Mouse (Mus musculus) spleen, adult 12 weeks (tissue): ENCODE measurements around the gene Slc4a7.
"Not testable (repeated sequence)": the region's sequence is repeated elsewhere in the genome, so short reads cannot be mapped to it uniquely, and the experiment has no call there.

Experiments
- DNase-seq: peaks from one replicate; pipeline ENCODE4 v3.0.0; 2022; ENCODE audit warnings: low spot score

The Slc4a7 gene

DNA sequence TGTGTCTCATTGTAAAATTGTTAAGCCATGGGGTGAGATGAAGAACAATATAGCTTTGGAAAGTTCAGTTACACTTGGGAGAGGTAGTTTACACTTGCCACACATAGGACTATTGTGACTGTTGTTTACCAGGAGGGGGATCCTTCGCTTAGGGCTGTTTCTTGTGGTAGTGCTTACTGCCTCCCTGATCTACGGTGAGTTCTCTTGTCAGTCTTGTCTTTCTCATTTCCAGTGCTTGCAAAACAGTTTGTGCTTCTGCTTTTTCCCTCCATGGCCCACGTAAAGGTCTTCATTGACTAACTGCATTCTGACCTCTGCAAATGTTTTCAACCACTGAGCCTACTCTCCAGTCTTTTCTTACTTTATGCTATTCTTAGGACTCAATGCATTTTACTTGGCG lies 98.3 kb downstream of the Slc4a7 start:
- DNase-seq = no peak

DNA sequence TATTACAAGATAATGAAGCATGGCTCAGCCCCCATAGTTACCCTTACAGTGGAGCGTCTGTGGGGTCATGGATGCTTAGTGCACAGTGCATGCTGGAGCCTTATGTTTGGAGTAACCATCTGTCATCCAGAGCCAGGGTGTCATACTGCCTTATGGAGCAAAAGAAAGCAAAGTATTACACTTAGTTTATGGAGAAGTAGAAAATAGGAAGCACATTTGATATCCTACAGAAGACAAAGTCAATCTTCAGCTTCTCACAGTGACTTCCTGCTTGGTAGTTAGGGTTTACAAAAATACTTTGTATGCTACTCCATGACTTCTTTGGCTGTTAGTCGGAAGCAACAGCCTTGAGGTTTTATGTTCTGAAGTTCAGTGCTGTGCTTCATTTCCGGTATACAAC lies 98.7 kb downstream of the Slc4a7 start:
- DNase-seq = no peak

DNA sequence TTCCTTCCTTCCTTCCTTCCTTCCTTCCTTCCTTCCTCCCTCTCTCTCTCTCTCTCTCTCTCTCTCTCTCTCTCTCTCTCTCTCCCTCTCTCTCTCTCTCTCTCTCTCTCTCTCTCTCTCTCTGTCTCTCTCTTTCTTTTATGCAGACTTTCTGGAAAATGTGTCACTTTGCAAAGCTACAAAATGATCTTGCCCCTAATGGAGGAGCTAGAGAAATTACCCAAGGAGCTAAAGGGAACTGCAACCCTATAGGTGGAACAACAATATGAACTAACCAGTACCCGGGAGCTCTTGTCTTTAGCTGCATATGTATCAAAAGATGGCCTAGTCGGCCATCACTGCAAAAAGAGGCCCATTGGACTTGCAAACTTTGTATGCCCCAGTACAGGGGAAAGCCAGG lies 101.0 kb downstream of the Slc4a7 start, which contains the start of gene Nek10:
Gene Nek10 (plus strand): TSS at position 301 of the 400 bp plus-strand sequence.
- not testable (repeated sequence) for DNase-seq

DNA sequence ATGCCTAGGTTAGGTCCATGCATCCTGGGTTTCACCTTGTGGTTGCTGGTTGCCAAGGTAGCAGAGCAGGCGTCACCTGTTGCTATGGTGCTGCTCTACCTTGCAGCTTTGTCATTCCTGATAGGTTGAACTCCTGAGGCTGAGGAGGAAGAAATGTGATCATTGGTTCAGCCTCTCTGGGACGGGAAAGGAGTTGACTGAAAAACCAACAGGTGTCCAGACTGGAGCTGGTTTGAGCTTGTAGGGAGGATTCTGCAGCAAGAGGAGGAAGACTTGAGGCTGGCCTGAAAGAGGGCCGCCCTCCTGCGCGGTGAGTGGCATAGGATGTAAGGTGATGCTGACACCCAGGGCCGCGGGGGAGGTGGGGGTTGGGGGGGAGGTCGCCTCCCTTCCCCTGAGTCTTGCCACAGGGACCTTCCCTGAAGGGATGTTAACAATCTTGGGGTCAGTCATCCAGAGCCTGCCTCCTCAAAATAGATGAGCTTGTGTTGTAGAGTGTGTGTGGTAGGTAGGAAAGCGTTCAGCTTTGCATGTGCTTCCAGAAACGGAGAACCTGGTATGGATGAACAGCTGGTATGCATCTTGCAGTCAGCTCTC lies 101.9 kb downstream of the Slc4a7 start:
- DNase-seq = no peak

DNA sequence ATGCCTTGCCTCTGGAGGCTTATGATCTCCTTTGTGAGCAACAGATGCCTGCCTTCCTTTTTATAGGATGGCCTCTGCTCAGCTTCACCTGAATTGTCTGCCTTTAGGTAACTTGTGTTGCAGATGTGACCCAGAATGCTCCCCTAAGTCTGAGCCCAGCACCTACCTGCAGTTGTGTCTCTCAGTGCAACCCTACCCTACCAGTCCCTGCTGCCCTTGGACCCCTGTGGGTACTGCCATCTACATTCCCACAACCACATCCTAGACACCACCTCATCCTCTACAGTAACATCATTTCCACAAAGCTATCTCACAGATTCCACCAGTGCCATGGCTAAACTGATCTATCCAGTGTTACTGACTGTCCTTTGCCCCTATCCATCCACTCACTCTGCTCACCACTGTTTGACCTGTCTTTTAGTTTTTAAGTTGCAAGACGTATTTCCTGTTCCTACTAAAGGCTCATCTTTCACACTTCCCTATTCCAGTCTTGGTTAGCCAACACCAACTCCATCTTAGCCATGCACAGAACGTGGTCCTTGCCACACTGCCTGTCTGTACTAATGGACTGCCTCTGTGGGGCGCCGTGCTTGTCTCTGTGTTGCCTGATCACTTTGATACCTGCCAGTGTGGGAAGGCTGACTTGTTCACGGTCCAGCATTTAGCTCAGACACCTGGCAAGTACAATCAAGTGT lies 102.6 kb downstream of the Slc4a7 start:
- no peak for DNase-seq

DNA sequence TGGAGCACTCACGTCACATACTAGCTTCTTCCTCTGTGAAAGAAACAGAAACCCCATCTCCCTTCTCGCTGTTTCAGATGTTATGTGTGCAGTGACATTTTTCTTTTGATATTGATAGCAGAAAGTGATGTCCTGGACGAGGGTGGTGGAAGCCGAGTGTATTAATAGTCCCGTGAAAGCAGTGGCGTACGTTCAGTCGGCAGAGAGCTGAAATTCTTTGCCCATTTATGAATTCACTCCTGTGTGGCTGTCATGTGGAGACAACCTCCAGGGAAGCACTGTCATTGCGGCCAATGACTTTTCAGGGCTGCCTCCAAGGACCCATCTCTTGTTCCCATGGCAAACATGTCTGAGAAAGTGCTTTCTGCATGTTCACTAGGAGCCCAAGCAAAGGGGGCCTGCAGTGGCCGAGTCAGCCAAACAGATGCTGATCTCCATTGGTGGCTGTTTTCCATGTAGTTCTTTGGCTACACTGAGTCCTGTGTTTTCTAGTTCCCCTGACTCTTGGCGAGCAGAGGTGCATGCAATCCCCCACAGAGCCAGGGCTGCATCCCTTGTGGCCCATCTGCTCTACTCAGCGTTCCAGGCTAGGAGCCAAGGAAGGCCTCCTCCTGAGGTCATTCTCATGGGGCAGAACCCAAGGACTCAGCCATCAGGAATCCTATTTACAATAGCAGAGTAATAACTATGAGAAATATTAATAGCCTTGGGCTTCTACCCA lies 130.6 kb downstream of the Slc4a7 start:
- DNase-seq = no peak

DNA sequence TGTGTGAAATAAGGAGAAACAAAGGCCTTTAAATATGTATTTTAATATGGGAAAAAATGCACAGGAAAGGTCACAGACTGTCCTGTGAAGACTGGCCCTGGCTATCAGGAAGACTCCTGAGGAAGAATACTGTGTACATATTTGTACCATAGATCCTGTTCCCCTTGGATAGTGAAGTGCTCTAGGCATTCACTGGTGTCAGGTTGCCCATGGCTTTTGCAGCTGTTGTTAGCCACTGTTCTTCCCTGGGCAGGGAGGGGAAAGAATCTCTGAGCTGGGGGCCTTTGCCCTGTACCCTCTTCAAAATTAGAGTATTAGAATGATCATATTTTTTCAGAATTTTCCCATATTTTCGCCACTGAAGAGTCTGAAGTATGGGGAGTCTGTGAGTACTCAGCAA lies 131.4 kb downstream of the Slc4a7 start:
- DNase-seq = no peak

DNA sequence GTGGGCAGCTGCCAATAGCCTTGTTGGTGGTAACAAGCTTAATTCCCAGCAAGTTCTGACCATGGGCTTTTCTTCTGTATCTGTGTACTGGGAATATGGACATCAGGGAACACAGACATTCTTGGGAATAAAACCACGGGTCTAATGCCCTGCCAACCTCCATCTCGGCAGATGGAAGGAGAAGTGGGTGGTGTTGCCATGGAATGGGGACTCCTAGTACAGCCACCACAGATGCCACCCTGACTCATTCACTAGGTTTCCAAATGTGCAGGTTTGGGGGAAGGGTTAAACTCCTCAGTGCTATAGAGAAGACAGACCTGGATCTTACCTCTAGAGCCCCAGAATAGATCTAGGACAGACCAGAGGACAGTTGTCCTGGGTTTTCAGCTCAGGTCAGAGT lies 132.2 kb downstream of the Slc4a7 start:
- no peak for DNase-seq

DNA sequence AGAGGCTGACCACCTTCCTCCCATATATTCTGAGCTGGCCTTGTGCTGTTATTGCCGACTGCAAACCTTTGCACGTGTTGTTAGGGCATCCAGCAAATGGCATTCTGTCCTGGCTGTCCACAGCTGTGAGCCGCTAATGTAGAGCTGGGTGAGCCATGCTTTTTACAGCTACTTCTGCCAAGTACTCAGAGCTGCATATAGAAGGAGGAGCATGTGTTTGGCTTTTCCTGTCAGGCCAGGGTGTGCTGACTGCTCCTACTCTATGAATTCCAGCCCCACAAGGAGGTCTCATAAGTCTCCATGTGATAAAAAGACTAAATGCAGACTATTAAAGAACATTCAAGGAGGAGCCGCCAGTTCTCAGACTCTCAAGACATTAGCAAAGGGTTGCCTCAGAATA lies 135.5 kb downstream of the Slc4a7 start:
- no peak for DNase-seq

DNA sequence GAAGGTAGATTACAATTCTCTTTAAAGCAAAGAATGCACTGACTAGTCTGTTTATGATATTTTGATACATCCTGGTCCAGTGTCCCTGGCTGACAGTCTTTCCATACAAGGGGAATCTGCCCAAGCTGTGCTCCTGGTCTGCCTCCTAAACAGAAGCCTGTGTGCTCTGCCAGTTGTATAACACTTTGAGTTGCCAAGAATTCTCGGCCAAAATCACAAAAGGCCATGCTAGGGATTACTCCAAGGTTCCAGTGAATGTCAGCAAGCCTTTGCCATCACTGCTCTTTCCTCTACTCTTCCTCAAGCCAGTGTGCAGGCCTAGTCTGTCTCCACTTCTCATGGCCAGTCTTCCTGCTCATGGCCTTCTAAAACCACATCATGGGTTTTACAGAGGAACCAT lies 136.0 kb downstream of the Slc4a7 start:
- no peak for DNase-seq

DNA sequence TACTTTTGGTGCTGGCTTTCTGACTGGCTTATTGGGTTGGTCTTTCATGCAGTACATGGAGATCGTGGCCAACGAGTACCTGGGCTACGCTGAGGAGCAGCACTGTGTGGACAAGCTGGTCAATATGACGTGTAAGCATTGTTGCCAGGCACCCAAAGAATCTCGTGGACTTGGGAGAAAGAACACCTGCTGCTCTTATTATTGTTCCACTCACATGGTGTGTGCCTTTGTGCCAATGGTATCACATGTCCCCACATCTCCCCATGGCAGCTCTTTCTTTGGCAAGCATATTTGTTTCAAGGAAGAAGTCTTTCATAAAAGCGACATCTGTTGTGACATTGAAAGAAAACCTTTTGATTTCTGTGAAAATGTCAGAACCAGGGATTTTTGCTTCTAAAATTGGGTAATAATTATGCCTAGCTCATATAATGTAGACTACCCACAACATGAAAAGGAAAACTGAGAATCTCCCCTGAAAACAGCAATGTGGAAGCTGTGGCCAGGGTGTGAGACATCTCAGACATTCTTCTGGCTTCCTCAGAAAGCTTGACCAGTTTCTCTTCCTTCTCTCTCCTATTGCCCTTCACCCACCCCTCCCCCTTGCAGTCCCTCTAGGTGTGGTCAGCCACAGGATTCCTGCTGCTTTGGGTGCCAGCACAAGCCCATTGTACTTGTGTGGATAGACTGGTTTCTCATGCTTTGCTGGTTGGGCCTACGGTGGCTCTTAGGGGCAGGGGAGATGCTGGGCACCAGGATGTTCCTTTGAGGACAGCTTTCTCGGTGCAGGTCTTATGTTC lies 140.9 kb downstream of the Slc4a7 start:
- DNase-seq = no peak
